10 mouse cellular contexts compared by ENCODE assay signal in the genomic region with DNA sequence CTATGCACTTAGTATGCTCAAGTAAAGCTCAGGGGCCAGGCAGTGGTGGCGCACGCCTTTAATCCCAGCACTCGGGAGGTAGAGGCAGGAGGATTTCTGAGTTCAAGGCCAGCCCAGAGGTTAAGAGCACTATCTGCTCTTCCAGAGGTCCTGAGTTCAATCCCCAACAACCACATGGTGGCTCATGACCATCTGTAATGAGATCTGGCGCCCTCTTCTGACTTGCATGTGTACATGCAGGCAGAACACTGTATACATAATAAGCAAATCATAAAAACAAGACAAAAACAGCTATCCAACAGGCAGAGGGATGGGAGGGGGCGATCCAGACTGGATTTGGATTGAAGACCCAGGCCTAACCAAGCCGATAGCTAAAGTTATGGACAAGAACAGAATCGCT. TPM values are rescaled to one million over a fixed set of nuclear protein-coding genes. Genes with fewer than 3 reads are reported as not detected.
DNase-seq lines count a peak whose midpoint lies in the region; ATAC-seq and TF ChIP-seq lines count a peak whose summit lies in the region.
"Had no signal": no experiment of that assay in that cellular context is flagged by ENCODE, and none has a peak within 500 bp of the region (broad histone marks: within the 10 kb centered on the region; RNA-seq: fewer than 3 reads in every experiment).

No protein-coding gene starts in this region.

- H3K27me3 ChIP-seq in heart, embryonic 10.5 days (ENCODE audit: insufficient read depth, poor library complexity, severe bottlenecking), result no peaks in the 10 kb centered on the region
- H3K27me3 ChIP-seq in lung, embryonic 16.5 days (ENCODE audit: control insufficient read depth, insufficient read depth, low read depth, low read length), result no peaks in the 10 kb centered on the region

- intact Hi-C loops in heart, postnatal 10 days (cut with DNase I), result no loop called here

- H3K4me3 ChIP-seq in heart, embryonic 10.5 days, result no peak overlapping the region
- no peak overlapping the region for H3K4me3 ChIP-seq in lung, embryonic 16.5 days (ENCODE audit: low read length)

- 75% methylated on average over 7 of the region's 7 CpGs for WGBS in heart, embryonic 10.5 days
- whole genome bisulfite sequencing in lung, embryonic 16.5 days, result 75% methylated on average over 7 of the region's 7 CpGs

- peak; percentile 26; the same call in 1 of the 2 replicates for TF ChIP-seq CTCF in brain, embryonic 14.5 days (IDR thresholded peaks at IDR 0.05; ENCODE audit: borderline replicate concordance, extremely low read depth, insufficient read depth, insufficient read length)

- no peak for TF ChIP-seq POLR2A in brain, embryonic 14.5 days (IDR thresholded peaks at IDR 0.05; ENCODE audit: borderline replicate concordance, extremely low read depth, insufficient read depth, insufficient read length, poor library complexity, severe bottlenecking)

- ATAC-seq in lung, embryonic 16.5 days (ENCODE audit: low read depth), result no peak

- peaks cover 38% of the 10 kb centered on the region for H3K4me1 ChIP-seq in heart, embryonic 10.5 days
- peaks cover 16% of the 10 kb centered on the region for H3K4me1 ChIP-seq in lung, embryonic 16.5 days (replicated peaks; ENCODE audit: control insufficient read depth, insufficient read depth, low read length)

- H3K4me2 ChIP-seq in lung, embryonic 16.5 days (ENCODE audit: low read depth, low read length), result no peak overlapping the region

- no peak overlapping the region for H3K9ac ChIP-seq in lung, embryonic 16.5 days (ENCODE audit: low read length)

- H3K9me3 ChIP-seq in heart, embryonic 10.5 days, result no peaks in the 10 kb centered on the region
- no peaks in the 10 kb centered on the region for H3K9me3 ChIP-seq in lung, embryonic 16.5 days (ENCODE audit: control insufficient read depth, low read length)

- no peaks in the 10 kb centered on the region for H3K36me3 ChIP-seq in heart, embryonic 10.5 days
- no peaks in the 10 kb centered on the region for H3K36me3 ChIP-seq in lung, embryonic 16.5 days (ENCODE audit: control insufficient read depth, insufficient read depth, low read length)

- 0 out of 2 replicates have a peak overlapping the region, but pooled peaks have one; percentile 67 for H3K27ac ChIP-seq in heart, embryonic 10.5 days
- H3K27ac ChIP-seq in lung, embryonic 16.5 days (ENCODE audit: low read length), result peak overlapping the region; percentile 73; the same call in 1 of the 2 replicates

- DNase-seq in heart, embryonic 10.5 days (ENCODE audit: low spot score), result no peak
- no peak for DNase-seq in heart, postnatal 10 days
- no peak for DNase-seq in lung, postnatal 4 days
- DNase-seq in brain, embryonic 14.5 days (ENCODE audit: low read depth), result no peak
- peak; percentile 59 for DNase-seq in thymus, postnatal 14 days
- DNase-seq in layer of hippocampus, adult 8-10 months (ENCODE audit: low spot score in 2 of 2), result no peak
- no peak for DNase-seq in ovary, postnatal 10 days (ENCODE audit: low spot score)
- DNase-seq: gastrocnemius, postnatal 10 days had no signal

RNA-seq across cellular contexts. Expression of a gene that starts 5.8 kb away (rescaled TPM):
- 1,633 and 1,893 TPM in 2 replicates for polyA plus RNA-seq in heart, embryonic 10.5 days (2016; fragmentation: Nextera tagmentation; extraction: Ambion mirVana)
- total RNA-seq in heart, postnatal 10 days (2021), result 1,000 to 10,000 TPM; 1,000 to 1,054 TPM
- polyA plus RNA-seq in lung, embryonic 16.5 days (2015; fragmentation: Nextera tagmentation; extraction: Ambion mirVana), result 1,477 and 1,506 TPM in 2 replicates
- 677 and 1,066 TPM in 2 replicates for polyA plus RNA-seq in brain, embryonic 14.5 days (2012; rRNA removed)
- 1,000 to 10,000 TPM; 1,566 to 2,023 (median 1,742) TPM for total RNA-seq in layer of hippocampus, adult 8-10 months (2022)

RNA-seq across cellular contexts. Expression of a gene that starts 15.2 kb away (rescaled TPM):
- 107 and 118 TPM in 2 replicates for polyA plus RNA-seq in heart, embryonic 10.5 days (2016; fragmentation: Nextera tagmentation; extraction: Ambion mirVana)
- 10 to 100 TPM; 34.5 to 36.8 TPM for total RNA-seq in heart, postnatal 10 days (2021)
- 130 and 131 TPM in 2 replicates for polyA plus RNA-seq in lung, embryonic 16.5 days (2015; fragmentation: Nextera tagmentation; extraction: Ambion mirVana)
- polyA plus RNA-seq in brain, embryonic 14.5 days (2012; rRNA removed), result 79.5 and 89.1 TPM in 2 replicates
- total RNA-seq in layer of hippocampus, adult 8-10 months (2022), result 10 to 100 TPM; 26.6 to 35.6 (median 30.3) TPM

RNA-seq across cellular contexts. Expression of a gene that starts 20.6 kb away (rescaled TPM):
- polyA plus RNA-seq in heart, embryonic 10.5 days (2016; fragmentation: Nextera tagmentation; extraction: Ambion mirVana), result 75.0 and 75.1 TPM in 2 replicates
- total RNA-seq in heart, postnatal 10 days (2021), result 10 to 100 TPM; 88.3 to 99.0 TPM
- polyA plus RNA-seq in lung, embryonic 16.5 days (2015; fragmentation: Nextera tagmentation; extraction: Ambion mirVana), result 100 and 106 TPM in 2 replicates
- 43.6 and 60.9 TPM in 2 replicates for polyA plus RNA-seq in brain, embryonic 14.5 days (2012; rRNA removed)
- 10 to 100 TPM; 19.4 to 26.3 (median 21.0) TPM for total RNA-seq in layer of hippocampus, adult 8-10 months (2022)

RNA-seq across cellular contexts. Expression of a gene that starts 23.1 kb away (rescaled TPM):
- 0.31 and 0.41 TPM in 2 replicates for polyA plus RNA-seq in heart, embryonic 10.5 days (2016; fragmentation: Nextera tagmentation; extraction: Ambion mirVana)
- total RNA-seq in heart, postnatal 10 days (2021), result not detected
- 0.39 and 0.91 TPM in 2 replicates for polyA plus RNA-seq in lung, embryonic 16.5 days (2015; fragmentation: Nextera tagmentation; extraction: Ambion mirVana)
- polyA plus RNA-seq in brain, embryonic 14.5 days (2012; rRNA removed), result 0.42 and 0.92 TPM in 2 replicates
- total RNA-seq in layer of hippocampus, adult 8-10 months (2022), result not detected
- total RNA-seq: common myeloid progenitor, adult 5-6 weeks had no signal

RNA-seq across cellular contexts. Expression of a gene that starts 23.3 kb away (rescaled TPM):
- 2.8 and 3.7 TPM in 2 replicates for polyA plus RNA-seq in heart, embryonic 10.5 days (2016; fragmentation: Nextera tagmentation; extraction: Ambion mirVana)
- total RNA-seq in heart, postnatal 10 days (2021), result 1 to 10 TPM; 1.8 to 2.7 TPM
- 3.1 and 3.5 TPM in 2 replicates for polyA plus RNA-seq in lung, embryonic 16.5 days (2015; fragmentation: Nextera tagmentation; extraction: Ambion mirVana)
- polyA plus RNA-seq in brain, embryonic 14.5 days (2012; rRNA removed), result 2.8 and 3.4 TPM in 2 replicates
- total RNA-seq in layer of hippocampus, adult 8-10 months (2022), result 1 to 10 TPM; 2.3 to 3.3 (median 2.7) TPM
